Mouse (Mus musculus): Measurements from ENCODE around the gene Ebi3. TPM values are rescaled to one million over a fixed set of nuclear protein-coding genes. Genes with fewer than 3 reads are reported as not detected.
"Not testable (repeated sequence)": the region's sequence is repeated elsewhere in the genome, so short reads cannot be mapped to it uniquely, and the experiment has no call there.

Gene Ebi3
- total and polyA plus RNA-seq, 3 experiments, result 0.34 to 4.1 (median 0.91) TPM

DNA sequence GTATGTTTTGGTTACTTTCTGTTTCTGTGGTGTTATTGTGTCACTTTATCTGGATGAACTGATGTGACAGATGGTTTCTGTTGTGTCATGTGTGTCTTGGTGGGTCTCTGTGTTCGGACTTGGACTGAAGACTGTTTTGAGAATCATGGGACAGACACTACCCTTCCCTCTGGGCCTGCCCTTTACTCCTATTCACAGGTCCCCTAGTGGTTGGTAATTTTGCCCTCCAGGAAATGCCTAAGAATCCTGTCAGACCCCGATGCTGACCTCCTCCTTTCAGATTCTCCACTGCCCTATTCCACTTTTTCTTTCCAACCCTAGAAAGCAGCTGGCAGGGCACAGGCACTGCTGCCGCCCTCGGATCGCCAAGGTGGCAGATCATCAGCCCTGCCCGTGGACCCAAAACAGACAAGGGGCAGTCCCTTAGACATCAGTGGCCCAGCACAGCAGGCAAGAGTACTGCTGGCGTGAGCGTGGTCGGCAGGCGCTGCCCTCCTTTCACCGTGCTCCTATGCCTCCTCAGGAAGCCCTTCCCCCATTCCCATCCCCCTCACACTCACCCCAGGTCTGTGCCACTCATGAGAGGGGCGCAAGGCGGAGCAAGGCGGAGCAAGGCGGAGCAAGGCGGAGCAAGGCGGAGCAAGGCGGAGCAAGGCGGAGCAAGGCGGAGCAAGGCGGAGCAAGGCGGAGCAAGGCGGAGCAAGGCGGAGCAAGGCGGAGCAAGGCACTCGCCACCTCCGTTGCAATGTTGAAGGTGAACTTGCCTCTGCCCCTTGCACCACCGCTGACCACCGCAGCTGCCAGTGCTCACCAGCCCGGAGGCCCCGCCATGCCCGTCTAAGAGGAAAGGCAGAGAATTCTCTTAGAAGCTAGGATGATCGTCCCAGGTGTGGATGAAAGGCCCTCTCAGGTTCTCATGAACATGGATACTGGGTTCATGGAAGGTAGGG is 20.6 kb upstream of the Ebi3 start:
- peak; percentile 49 to 52 for DNase-seq
- intact Hi-C loops (cut with DNase I), result no loop called here

DNA sequence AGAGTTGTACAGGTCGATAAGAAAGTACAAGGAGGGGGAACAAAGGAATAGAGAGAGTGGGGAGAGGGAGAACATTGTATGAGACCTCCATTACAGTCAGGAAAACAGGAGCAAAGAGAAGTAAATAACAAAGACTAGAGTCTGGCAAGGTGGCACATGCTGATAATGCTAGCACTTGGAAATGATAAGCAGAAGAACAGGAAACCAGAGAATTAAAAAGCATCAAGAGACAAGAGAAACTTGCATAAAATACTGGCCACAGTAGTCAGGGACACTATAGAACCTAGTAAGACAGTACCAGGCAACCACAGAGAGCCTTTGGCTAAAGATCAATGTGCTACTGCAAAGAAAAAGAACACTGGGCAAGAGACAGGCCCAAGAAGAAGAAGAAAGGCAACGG is 19.8 kb upstream of the Ebi3 start:
- DNase-seq, result no peak
- H3K27me3 ChIP-seq (ENCODE audit: control insufficient read depth, insufficient read depth, low read length), result no peaks in the 10 kb centered on the region
- TF ChIP-seq CTCF (IDR thresholded peaks at IDR 0.05) (no peak), EP300 (IDR thresholded peaks at IDR 0.05; ENCODE audit: insufficient read depth, low read depth, low read length) (no peak)
- no peaks in the 10 kb centered on the region for H3K79me2 ChIP-seq (replicated peaks; ENCODE audit: control insufficient read depth, insufficient read depth, low read length)
- 51% methylated on average over 2 of the region's 2 CpGs for WGBS
- H3K9ac ChIP-seq (ENCODE audit: low read depth, low read length), result no peak overlapping the region
- H3K4me3 ChIP-seq, result no peak overlapping the region; the same call in 1 of the 2 replicates
- H3K27ac ChIP-seq, result no peak overlapping the region
- no peaks in the 10 kb centered on the region for H3K36me3 ChIP-seq (ENCODE audit: control insufficient read depth, insufficient read depth, low read length)
- intact Hi-C loops (cut with DNase I), result no loop called here
- peaks cover 1% of the 10 kb centered on the region for H3K4me1 ChIP-seq (ENCODE audit: control insufficient read depth, insufficient read depth, low read length)

More for the DNA sequence above, 20.6 kb upstream of the Ebi3 start:
- Histone ChIP-seq H3K4me1 (ENCODE audit: control insufficient read depth, insufficient read depth, low read length) (peaks cover 1% of the 10 kb centered on the region), H3K4me3 (peak overlapping the region; percentile 55), H3K36me3 (ENCODE audit: control insufficient read depth, insufficient read depth, low read length) (no peaks in the 10 kb centered on the region), H3K79me2 (replicated peaks; ENCODE audit: control insufficient read depth, insufficient read depth, low read length) (no peaks in the 10 kb centered on the region), H3K9ac (ENCODE audit: low read depth, low read length) (peak overlapping the region; percentile 72), H3K27me3 (ENCODE audit: control insufficient read depth, insufficient read depth, low read length) (no peaks in the 10 kb centered on the region), H3K27ac (peak overlapping the region; percentile 48; the same call in 1 of the 2 replicates)
- TF ChIP-seq POLR2A (IDR thresholded peaks at IDR 0.05; ENCODE audit: insufficient read depth, low read depth, low read length) (0 out of 2 replicates have a peak, but pooled peaks have one; percentile 35), CTCF (IDR thresholded peaks at IDR 0.05) (peak; percentile 26; the same call in 1 of the 2 replicates), EP300 (IDR thresholded peaks at IDR 0.05; ENCODE audit: insufficient read depth, low read depth, low read length) (no peak)
- WGBS, result 1% methylated on average over 33 of the region's 33 CpGs

DNA sequence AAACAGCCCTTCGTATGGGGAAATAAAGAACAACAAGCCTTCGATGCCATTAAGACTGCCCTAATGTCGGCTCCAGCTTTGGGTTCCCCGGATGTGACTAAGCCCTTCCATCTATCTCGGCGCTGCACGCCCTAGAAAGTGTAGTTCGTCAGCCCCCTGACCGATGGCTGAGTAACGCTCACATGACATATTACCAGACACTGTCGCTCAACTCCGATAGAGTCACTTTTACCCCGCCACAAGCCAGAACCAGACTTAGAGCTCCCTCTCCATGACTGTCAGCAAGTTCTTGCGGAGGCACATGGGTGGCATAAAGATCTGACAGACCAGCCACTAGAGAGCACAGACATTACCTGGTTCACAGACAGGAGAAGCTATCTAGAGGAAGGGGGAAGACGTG is 19.2 kb upstream of the Ebi3 start:
- no peak for DNase-seq
- no peaks in the 10 kb centered on the region for H3K36me3 ChIP-seq (ENCODE audit: control insufficient read depth, insufficient read depth, low read length)
- no peak for TF ChIP-seq POLR2A (IDR thresholded peaks at IDR 0.05; ENCODE audit: insufficient read depth, low read depth, low read length)
- no peak for TF ChIP-seq CTCF (IDR thresholded peaks at IDR 0.05)
- no peak for TF ChIP-seq EP300 (IDR thresholded peaks at IDR 0.05; ENCODE audit: insufficient read depth, low read depth, low read length)
- no peak overlapping the region for H3K27ac ChIP-seq
- peaks cover 1% of the 10 kb centered on the region for H3K4me1 ChIP-seq (ENCODE audit: control insufficient read depth, insufficient read depth, low read length)
- 93% methylated on average over 15 of the region's 15 CpGs for WGBS
- no peak overlapping the region for H3K9ac ChIP-seq (ENCODE audit: low read depth, low read length)
- H3K79me2 ChIP-seq (replicated peaks; ENCODE audit: control insufficient read depth, insufficient read depth, low read length), result no peaks in the 10 kb centered on the region
- H3K4me3 ChIP-seq, result no peak overlapping the region
- no peaks in the 10 kb centered on the region for H3K27me3 ChIP-seq (ENCODE audit: control insufficient read depth, insufficient read depth, low read length)
- intact Hi-C loops (cut with DNase I), result no loop called here

DNA sequence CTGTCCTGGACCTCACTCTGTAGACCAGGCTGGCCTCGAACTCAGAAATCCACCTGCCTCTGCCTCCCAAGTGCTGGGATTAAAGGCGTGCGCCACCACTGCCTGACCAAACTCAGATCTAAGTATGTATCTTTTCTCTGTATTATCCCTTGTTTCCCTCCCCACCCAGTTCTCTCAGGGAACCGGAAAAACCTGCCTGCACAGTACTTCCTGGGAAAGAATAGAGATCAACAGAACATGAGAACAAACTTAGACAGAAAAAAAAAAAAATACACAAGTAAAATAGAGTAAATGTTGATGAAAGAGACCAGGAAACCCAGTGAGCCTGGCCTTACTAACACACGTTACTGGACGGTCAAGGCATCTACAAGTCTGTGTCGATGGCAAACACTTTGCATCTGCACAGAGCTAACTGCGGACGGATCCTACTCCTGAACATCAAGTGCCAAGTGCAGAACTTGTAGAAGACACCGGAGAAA is 8.0 kb upstream of the Ebi3 start:
- 19% methylated on average over 10 of the region's 10 CpGs for WGBS
- not testable (repeated sequence) for H3K4me1 ChIP-seq (ENCODE audit: control insufficient read depth, insufficient read depth, low read length); H3K79me2 ChIP-seq (replicated peaks; ENCODE audit: control insufficient read depth, insufficient read depth, low read length); DNase-seq; H3K36me3 ChIP-seq (ENCODE audit: control insufficient read depth, insufficient read depth, low read length); H3K27me3 ChIP-seq (ENCODE audit: control insufficient read depth, insufficient read depth, low read length)
- intact Hi-C loops (cut with DNase I), result loop anchor here (2.0 kb wide), 1 partner anchor 14 kb away; the partner anchor contains the start of gene Yju2
- H3K27ac ChIP-seq, result peak overlapping the region; percentile 94
- peak overlapping the region; percentile 69 for H3K9ac ChIP-seq (ENCODE audit: low read depth, low read length)
- H3K4me3 ChIP-seq, result peak overlapping the region; percentile 64

DNA sequence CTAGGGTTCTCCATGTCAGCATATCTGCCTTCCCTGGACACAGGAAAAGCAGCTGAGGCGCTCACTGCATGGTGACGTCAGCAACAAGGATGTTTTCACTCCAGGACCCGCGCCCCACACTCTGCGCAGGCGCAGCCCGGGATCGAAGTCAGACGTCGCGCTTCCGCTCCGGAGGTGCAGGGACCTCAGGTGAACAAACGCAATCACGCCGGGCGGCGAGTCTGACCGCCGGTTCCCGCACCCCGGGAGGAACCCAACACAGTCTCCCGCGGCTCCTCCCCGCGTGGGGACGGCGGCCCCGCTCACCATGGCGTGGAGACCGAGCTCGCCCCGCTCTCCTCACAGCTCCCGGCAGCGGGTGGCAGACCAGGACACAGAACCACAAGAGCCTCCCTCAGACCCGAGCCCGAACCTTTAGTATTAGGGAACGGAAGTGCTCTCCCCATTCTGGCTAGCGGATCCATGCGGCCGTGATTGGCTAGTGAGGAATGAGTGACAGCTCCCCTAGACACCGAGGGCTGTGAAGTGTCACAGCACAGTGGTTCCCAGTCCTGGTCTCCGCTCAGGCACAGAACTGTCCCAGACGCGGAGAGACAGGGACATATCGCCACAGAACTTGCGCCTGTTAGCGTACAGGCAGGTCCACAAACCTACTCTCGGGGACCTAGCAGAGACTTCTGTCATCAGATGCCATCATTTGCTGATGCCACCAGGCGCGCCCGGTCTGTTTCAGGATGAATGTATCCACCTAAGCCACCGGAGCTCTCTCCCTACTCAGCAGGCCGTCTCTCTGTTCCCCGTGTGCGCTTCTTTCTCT is 7.4 kb upstream of the Ebi3 start:
- Histone ChIP-seq H3K4me3 (peak overlapping the region; percentile 64), H3K27ac (peak overlapping the region; percentile 94), H3K9ac (ENCODE audit: low read depth, low read length) (peak overlapping the region; percentile 84)
- TF ChIP-seq POLR2A (IDR thresholded peaks at IDR 0.05; ENCODE audit: insufficient read depth, low read depth, low read length) (peak; percentile 85), EP300 (IDR thresholded peaks at IDR 0.05; ENCODE audit: insufficient read depth, low read depth, low read length) (0 out of 2 replicates have a peak, but pooled peaks have one; percentile 19)
- H3K4me1 ChIP-seq (ENCODE audit: control insufficient read depth, insufficient read depth, low read length); H3K79me2 ChIP-seq (replicated peaks; ENCODE audit: control insufficient read depth, insufficient read depth, low read length); H3K27me3 ChIP-seq (ENCODE audit: control insufficient read depth, insufficient read depth, low read length); H3K36me3 ChIP-seq (ENCODE audit: control insufficient read depth, insufficient read depth, low read length): not testable (repeated sequence)
- under 1% methylated on average over 56 of the region's 56 CpGs for WGBS
- peak; percentile 92 to 95 for DNase-seq
- intact Hi-C loops (cut with DNase I), result loop anchor here (2.0 to 5.0 kb wide), 2 partner anchors 14 to 53 kb away; partner anchors contain the start of genes Yju2 and Zfp959

All from heart, adult 2 months (tissue).